Mouse (Mus musculus): ENCODE measurements around the gene Mrpl33.

- TF ChIP-seq CTCF (IDR thresholded peaks at IDR 0.05; ENCODE audit: low read depth) (no peak), EP300 (IDR thresholded peaks at IDR 0.05; ENCODE audit: low read depth) (no peak)
Observed at GRCm38 (mm10) chr5:31564976-31565375, 31.8 kb upstream of the Mrpl33 start.

All from liver, postnatal 0 days (tissue).